Mouse (Mus musculus): Measurements from ENCODE around the gene Chchd3. TPM values are rescaled to one million over a fixed set of nuclear protein-coding genes. Genes with fewer than 3 reads are reported as not detected.

Chchd3 gene
- 114 and 130 TPM in 2 replicates for polyA plus RNA-seq (2015; fragmentation: Nextera tagmentation; extraction: Ambion mirVana)

GRCm38 (mm10) chr6:33059735-33060576 is at the start of gene Chchd3:
Gene Chchd3 (minus strand): TSS chr6:33060260.

Other genes starting within 250 kb of the Chchd3 start
- gene Exoc4, start 188.8 kb upstream of the Chchd3 start, polyA plus RNA-seq (2015; fragmentation: Nextera tagmentation; extraction: Ambion mirVana): 23.2 and 28.5 TPM in 2 replicates

All from neural tube, postnatal 0 days (tissue).